ENCODE assay signal across 10 mouse cellular contexts in genomic region chr10:106913032-106913431, GRCm38 (mm10).
DNase-seq lines count a peak whose midpoint lies in the region; ATAC-seq and TF ChIP-seq lines count a peak whose summit lies in the region.
"Had no signal": no experiment of that assay in that cellular context is flagged by ENCODE, and none has a peak within 500 bp of the region (broad histone marks: within the 10 kb centered on the region; RNA-seq: fewer than 3 reads in every experiment).

No protein-coding gene starts in this region.

- H3K27me3 ChIP-seq in midbrain, embryonic 10.5 days (ENCODE audit: low read depth, poor library complexity, severe bottlenecking): no peaks in the 10 kb centered on the region
- no peaks in the 10 kb centered on the region for H3K27me3 ChIP-seq in midbrain, embryonic 16.5 days (ENCODE audit: control insufficient read depth, insufficient read depth, low read depth, low read length)
- H3K27me3 ChIP-seq in forebrain, embryonic 14.5 days (replicated peaks; ENCODE audit: control insufficient read depth, insufficient read depth, low read length): no peaks in the 10 kb centered on the region
- no peaks in the 10 kb centered on the region for H3K27me3 ChIP-seq in thymus, adult 2 months (ENCODE audit: control insufficient read depth, insufficient read depth, low read length)

- no peak for TF ChIP-seq POLR2A in thymus, adult 2 months (IDR thresholded peaks at IDR 0.05; ENCODE audit: control insufficient read depth, extremely low read depth, insufficient read depth, low read length, poor library complexity)

- H3K9ac ChIP-seq in midbrain, embryonic 16.5 days (ENCODE audit: low read depth, low read length): no peak overlapping the region
- no peak overlapping the region for H3K9ac ChIP-seq in forebrain, embryonic 14.5 days (ENCODE audit: low read length)

- ATAC-seq in frontal cortex, adult (ENCODE audit: low TSS enrichment): peak; percentile 29; the same call in 1 of the 2 replicates
- ATAC-seq in midbrain, embryonic 16.5 days: no peak
- peak; percentile 57; the same call in 1 of the 2 replicates for ATAC-seq in forebrain, embryonic 14.5 days

- 28% methylated on average over 2 of the region's 2 CpGs for WGBS in midbrain, embryonic 10.5 days
- WGBS in midbrain, embryonic 16.5 days: 24% methylated on average over 2 of the region's 2 CpGs
- 34% methylated on average over 2 of the region's 2 CpGs for WGBS in forebrain, embryonic 14.5 days
- 30% methylated on average over 2 of the region's 2 CpGs for WGBS in thymus, adult 2 months

- H3K9me3 ChIP-seq in midbrain, embryonic 10.5 days (replicated peaks): peaks cover 7% of the 10 kb centered on the region; the same call in 1 of the 2 replicates
- no peaks in the 10 kb centered on the region for H3K9me3 ChIP-seq in midbrain, embryonic 16.5 days (replicated peaks; ENCODE audit: control insufficient read depth, low read length, poor library complexity, severe bottlenecking)
- H3K9me3 ChIP-seq in forebrain, embryonic 14.5 days (replicated peaks; ENCODE audit: control insufficient read depth, low read length): 0 out of 2 replicates have a peak, but pooled peaks cover 3% of the 10 kb centered on the region

- no peak overlapping the region for H3K4me2 ChIP-seq in midbrain, embryonic 16.5 days (ENCODE audit: low read length)
- H3K4me2 ChIP-seq in forebrain, embryonic 14.5 days (ENCODE audit: low read length): no peak overlapping the region

- H3K4me1 ChIP-seq in midbrain, embryonic 10.5 days: no peaks in the 10 kb centered on the region
- H3K4me1 ChIP-seq in midbrain, embryonic 16.5 days (ENCODE audit: control insufficient read depth, insufficient read depth, low read length): no peaks in the 10 kb centered on the region
- peaks cover 2% of the 10 kb centered on the region; the same call in 1 of the 2 replicates for H3K4me1 ChIP-seq in forebrain, embryonic 14.5 days (ENCODE audit: control insufficient read depth, insufficient read depth, low read length)
- H3K4me1 ChIP-seq in thymus, adult 2 months (replicated peaks; ENCODE audit: control insufficient read depth, insufficient read depth, low read length): no peaks in the 10 kb centered on the region

- no peaks in the 10 kb centered on the region for H3K36me3 ChIP-seq in midbrain, embryonic 10.5 days
- peaks cover 3% of the 10 kb centered on the region for H3K36me3 ChIP-seq in midbrain, embryonic 16.5 days (ENCODE audit: control insufficient read depth, insufficient read depth, low read length)
- H3K36me3 ChIP-seq in forebrain, embryonic 14.5 days (ENCODE audit: control insufficient read depth, insufficient read depth, low read length): no peaks in the 10 kb centered on the region
- no peaks in the 10 kb centered on the region for H3K36me3 ChIP-seq in thymus, adult 2 months (ENCODE audit: control insufficient read depth, insufficient read depth, low read length)

- H3K27ac ChIP-seq in midbrain, embryonic 10.5 days (replicated peaks): no peak overlapping the region
- no peak overlapping the region for H3K27ac ChIP-seq in midbrain, embryonic 16.5 days (ENCODE audit: low read length)
- no peak overlapping the region for H3K27ac ChIP-seq in forebrain, embryonic 14.5 days (ENCODE audit: low read depth, low read length)
- no peak overlapping the region for H3K27ac ChIP-seq in thymus, adult 2 months (ENCODE audit: control insufficient read depth, insufficient read depth, low read length)
- H3K27ac ChIP-seq: macrophage had no signal

- no peak overlapping the region for H3K4me3 ChIP-seq in midbrain, embryonic 10.5 days
- no peak overlapping the region for H3K4me3 ChIP-seq in midbrain, embryonic 16.5 days (ENCODE audit: low read depth, low read length)
- no peak overlapping the region for H3K4me3 ChIP-seq in forebrain, embryonic 14.5 days (ENCODE audit: low read depth, low read length)
- no peak overlapping the region for H3K4me3 ChIP-seq in thymus, adult 2 months (ENCODE audit: control insufficient read depth, insufficient read depth, low read length)

- no peak for TF ChIP-seq CTCF in thymus, adult 2 months (IDR thresholded peaks at IDR 0.05; ENCODE audit: borderline replicate concordance, control insufficient read depth, extremely low read depth, insufficient read depth, low read length, poor library complexity)

- DNase-seq in frontal cortex, postnatal 14 days (ENCODE audit: low spot score in 2 of 2): no peak
- DNase-seq in midbrain, embryonic 10.5 days (ENCODE audit: low spot score): peak; percentile 29
- peak; percentile 28 for DNase-seq in forebrain, embryonic 14.5 days (ENCODE audit: low spot score)
- DNase-seq in retina, embryonic 14.5 days (ENCODE audit: low spot score): peak; percentile 58
- DNase-seq in right cerebral cortex, postnatal 14 days: no peak
- no peak for DNase-seq in thymus, adult 2 months
- DNase-seq: heart, postnatal 14 days had no signal

Comparison
In these comparisons a context has a peak if more than half of its experiments do, and no peak if none do; other contexts are left out.
1. DNase-seq: peak in midbrain, embryonic 10.5 days (single experiment), forebrain, embryonic 14.5 days (single experiment) and retina, embryonic 14.5 days (single experiment); none in frontal cortex, postnatal 14 days (0 of 2), right cerebral cortex, postnatal 14 days (single experiment) and thymus, adult 2 months (single experiment).